Mouse (Mus musculus): Measurements from ENCODE around the gene Pgm2. TPM values are rescaled to one million over a fixed set of nuclear protein-coding genes. Genes with fewer than 3 reads are reported as not detected.

The Pgm2 gene
- polyA plus RNA-seq, 1 experiment from 2014 or later, result 39.0 TPM

DNA sequence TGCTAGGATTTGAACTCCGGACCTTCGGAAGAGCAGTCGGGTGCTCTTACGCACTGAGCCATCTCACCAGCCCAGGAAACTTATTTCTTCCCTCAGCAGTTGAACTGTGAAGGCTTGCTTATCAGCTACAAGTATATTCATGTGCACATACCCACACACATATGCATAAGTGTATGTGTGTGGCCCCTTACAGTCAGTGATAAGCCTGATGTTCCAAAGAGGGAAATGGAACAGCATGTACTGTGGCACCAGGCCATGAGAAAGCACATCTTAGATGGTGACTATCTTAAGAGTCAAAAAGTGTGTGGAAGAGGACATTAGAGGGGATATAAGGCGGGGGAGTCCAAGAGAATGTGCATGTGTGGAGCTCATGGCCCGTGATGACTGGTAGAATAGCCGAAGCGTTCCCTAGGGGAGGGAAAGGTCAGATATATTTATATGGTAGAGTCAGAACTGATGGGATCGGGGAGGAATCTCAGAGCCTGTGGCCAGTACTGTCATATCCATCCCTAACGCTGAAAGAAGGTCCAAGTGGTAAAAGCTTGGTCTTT, 76.3 kb downstream of the Pgm2 start:
- Histone ChIP-seq H3K27ac (no peak overlapping the region), H3K4me1 (peaks cover 6% of the 10 kb centered on the region; the same call in 1 of the 2 replicates), H3K27me3 (no peaks in the 10 kb centered on the region), H3K4me2 (no peak overlapping the region), H3K9ac (no peak overlapping the region), H3K4me3 (replicated peaks) (no peak overlapping the region), H3K9me3 (replicated peaks) (no peaks in the 10 kb centered on the region), H3K36me3 (no peaks in the 10 kb centered on the region)
- ATAC-seq (replicated peaks; ENCODE audit: low FRiP score), result no peak
- 89% methylated on average over 10 of the region's 10 CpGs for WGBS

DNA sequence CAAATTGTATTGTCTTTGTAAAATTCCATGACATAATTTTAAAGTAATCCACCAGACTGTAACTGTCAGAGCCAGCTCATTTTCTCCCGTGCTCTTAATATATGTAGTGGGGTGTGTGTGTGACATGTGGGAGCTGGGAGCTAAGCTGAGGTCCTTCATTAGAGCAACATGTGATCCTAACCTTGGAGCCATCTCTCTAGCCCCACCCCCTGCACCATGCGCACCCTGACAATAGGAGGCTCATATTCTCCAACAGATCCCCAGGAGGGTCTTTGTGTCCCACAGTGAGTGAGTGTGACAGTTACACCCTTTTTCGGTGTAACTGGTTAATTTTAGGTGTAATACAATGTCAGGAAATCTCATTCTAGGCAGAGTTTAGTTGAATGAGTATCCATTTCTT, 80.1 kb downstream of the Pgm2 start:
- Histone ChIP-seq H3K9ac (no peak overlapping the region), H3K4me2 (no peak overlapping the region), H3K9me3 (replicated peaks) (no peaks in the 10 kb centered on the region), H3K4me3 (replicated peaks) (no peak overlapping the region), H3K27me3 (no peaks in the 10 kb centered on the region), H3K4me1 (peaks cover 10% of the 10 kb centered on the region; the same call in 1 of the 2 replicates), H3K36me3 (no peaks in the 10 kb centered on the region), H3K27ac (no peak overlapping the region)
- 72% methylated on average over 3 of the region's 3 CpGs for WGBS
- no peak for ATAC-seq (replicated peaks; ENCODE audit: low FRiP score)

DNA sequence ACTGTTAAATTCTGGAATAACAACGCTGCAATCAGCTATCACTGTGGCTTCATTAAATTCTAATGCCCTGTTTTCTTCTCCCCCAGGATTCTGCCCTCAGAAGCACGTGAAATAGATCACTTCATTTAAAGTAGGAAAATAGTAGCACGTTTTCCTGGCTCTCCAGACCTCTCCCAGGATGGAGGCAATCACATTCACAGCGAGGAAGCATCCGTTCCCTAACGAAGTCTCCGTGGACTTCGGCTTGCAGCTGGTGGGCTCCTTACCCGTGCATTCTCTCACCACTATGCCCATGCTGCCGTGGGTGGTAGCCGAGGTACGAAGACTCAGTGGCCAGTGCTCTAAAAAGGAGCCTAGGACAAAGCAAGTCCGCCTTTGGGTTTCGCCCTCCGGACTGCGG, 80.6 kb downstream of the Pgm2 start:
- peaks cover 10% of the 10 kb centered on the region; the same call in 1 of the 2 replicates for H3K4me1 ChIP-seq
- H3K9me3 ChIP-seq (replicated peaks), result no peaks in the 10 kb centered on the region
- H3K27ac ChIP-seq, result no peak overlapping the region
- WGBS, result 80% methylated on average over 16 of the region's 16 CpGs
- no peaks in the 10 kb centered on the region for H3K36me3 ChIP-seq
- H3K4me3 ChIP-seq (replicated peaks), result no peak overlapping the region
- no peak overlapping the region for H3K4me2 ChIP-seq
- no peak overlapping the region for H3K9ac ChIP-seq
- H3K27me3 ChIP-seq, result no peaks in the 10 kb centered on the region
- no peak for ATAC-seq (replicated peaks; ENCODE audit: low FRiP score)

DNA sequence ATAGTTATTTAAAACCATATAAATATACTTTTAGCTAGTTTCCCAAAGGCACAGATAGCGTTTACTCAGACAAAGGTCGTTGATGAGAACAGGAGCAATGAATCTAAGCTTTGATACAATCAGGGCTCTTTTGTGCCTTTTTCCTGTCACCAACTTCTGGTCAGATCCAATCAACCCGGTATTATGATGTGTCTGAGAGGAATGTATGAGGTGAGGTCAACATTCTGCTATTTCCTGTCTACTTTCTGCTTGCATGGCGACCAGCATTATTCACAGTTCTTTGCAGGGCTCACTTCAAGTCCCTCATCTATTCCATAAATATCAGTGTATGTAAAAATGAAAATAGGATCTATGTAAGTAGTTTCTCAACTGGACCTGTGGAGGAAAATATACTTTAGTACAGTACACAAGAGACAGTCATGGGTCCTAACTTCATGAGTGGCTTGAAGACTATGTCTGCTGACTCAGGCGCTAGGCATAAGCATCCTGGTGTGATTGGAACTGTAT, 81.7 kb downstream of the Pgm2 start:
- H3K27ac ChIP-seq, result no peak overlapping the region
- WGBS, result 64% methylated on average over 5 of the region's 5 CpGs

More for the DNA sequence above, 81.7 kb downstream of the Pgm2 start:
- Histone ChIP-seq H3K36me3 (no peaks in the 10 kb centered on the region), H3K9me3 (replicated peaks) (no peaks in the 10 kb centered on the region), H3K4me1 (peaks cover 10% of the 10 kb centered on the region; the same call in 1 of the 2 replicates), H3K4me2 (no peak overlapping the region), H3K9ac (no peak overlapping the region), H3K27me3 (no peaks in the 10 kb centered on the region), H3K4me3 (replicated peaks) (no peak overlapping the region)
- no peak for ATAC-seq (replicated peaks; ENCODE audit: low FRiP score)

Small RNAs within 50 kb of the gene (microRNA-seq; reads per million reads assigned to microRNA genes)
- gene Gm22395, result not detected
- gene Gm23967, result not detected

Other genes starting within 250 kb of the Pgm2 start
- 24.0 and 25.5 TPM in 2 replicates for gene Rell1, start 124.1 kb upstream of the Pgm2 start, polyA plus RNA-seq (2015; fragmentation: Nextera tagmentation; extraction: Ambion mirVana)
- gene Tbc1d1, start 63.4 kb downstream of the Pgm2 start, polyA plus RNA-seq (2015; fragmentation: Nextera tagmentation; extraction: Ambion mirVana), result 32.0 and 36.3 TPM in 2 replicates